In the genomic region with DNA sequence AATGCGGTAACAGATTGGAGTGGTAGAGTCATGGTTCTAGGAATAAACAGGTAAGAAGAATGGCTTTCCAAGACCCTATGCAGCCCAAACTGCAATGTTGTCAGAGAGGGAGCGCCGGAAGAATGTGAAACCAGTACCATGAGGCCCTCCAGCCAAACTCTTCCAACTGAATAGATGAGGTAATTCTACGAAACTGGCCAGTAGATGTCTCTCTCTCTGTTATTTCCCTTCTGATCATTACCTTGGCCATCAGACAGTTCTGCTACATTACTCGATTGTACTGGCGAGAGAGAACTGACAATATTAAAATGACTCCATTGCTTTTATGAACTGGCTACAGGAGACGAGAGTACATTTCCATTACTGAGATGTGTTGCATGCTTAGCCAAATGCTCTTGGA, we compare ENCODE assay signal across 23 mouse cellular contexts.
DNase-seq lines count a peak whose midpoint lies in the region; ATAC-seq and TF ChIP-seq lines count a peak whose summit lies in the region.
"Had no signal": no experiment of that assay in that cellular context is flagged by ENCODE, and none has a peak within 500 bp of the region (broad histone marks: within the 10 kb centered on the region; RNA-seq: fewer than 3 reads in every experiment).

No protein-coding gene starts in this region.

- no peak for ATAC-seq in hindbrain, postnatal 0 days
- ATAC-seq in hindbrain, embryonic 12.5 days (ENCODE audit: low FRiP score) = no peak
- no peak for ATAC-seq in lung, postnatal 0 days
- ATAC-seq: forebrain, embryonic 15.5 days; hindbrain, embryonic 16.5 days had no signal

- no peaks in the 10 kb centered on the region; the same call in 1 of the 2 replicates for H3K4me1 ChIP-seq in hindbrain, postnatal 0 days (ENCODE audit: insufficient read depth, low read length)
- H3K4me1 ChIP-seq in hindbrain, embryonic 12.5 days = no peaks in the 10 kb centered on the region
- no peaks in the 10 kb centered on the region for H3K4me1 ChIP-seq in lung, postnatal 0 days (ENCODE audit: insufficient read depth, low read depth, low read length)
- H3K4me1 ChIP-seq: embryonic facial prominence, embryonic 12.5 days; forebrain, embryonic 15.5 days; heart, embryonic 13.5 days; limb, embryonic 12.5 days; liver, embryonic 13.5 days; neural tube, embryonic 12.5 days had no signal

- H3K9me3 ChIP-seq in hindbrain, postnatal 0 days (ENCODE audit: low read length) = no peaks in the 10 kb centered on the region
- H3K9me3 ChIP-seq in hindbrain, embryonic 12.5 days (replicated peaks) = no peaks in the 10 kb centered on the region
- no peaks in the 10 kb centered on the region for H3K9me3 ChIP-seq in lung, postnatal 0 days (ENCODE audit: low read length)
- H3K9me3 ChIP-seq: embryonic facial prominence, embryonic 12.5 days; forebrain, embryonic 15.5 days; G1E; heart, embryonic 13.5 days; limb, embryonic 12.5 days; liver, embryonic 13.5 days; neural tube, embryonic 12.5 days had no signal

- H3K27me3 ChIP-seq in hindbrain, postnatal 0 days (ENCODE audit: insufficient read depth, low read length) = no peaks in the 10 kb centered on the region
- no peaks in the 10 kb centered on the region for H3K27me3 ChIP-seq in hindbrain, embryonic 12.5 days
- H3K27me3 ChIP-seq in lung, postnatal 0 days (replicated peaks; ENCODE audit: insufficient read depth, low read length) = no peaks in the 10 kb centered on the region
- H3K27me3 ChIP-seq: embryonic facial prominence, embryonic 12.5 days; forebrain, embryonic 15.5 days; heart, embryonic 13.5 days; limb, embryonic 12.5 days; liver, embryonic 13.5 days; neural tube, embryonic 12.5 days had no signal

- no peak overlapping the region for H3K27ac ChIP-seq in hindbrain, postnatal 0 days
- no peak overlapping the region for H3K27ac ChIP-seq in hindbrain, embryonic 12.5 days
- H3K27ac ChIP-seq in lung, postnatal 0 days (ENCODE audit: low read length) = no peak overlapping the region
- H3K27ac ChIP-seq: embryonic facial prominence, embryonic 12.5 days; forebrain, embryonic 15.5 days; heart, embryonic 13.5 days; limb, embryonic 12.5 days; liver, embryonic 13.5 days; neural tube, embryonic 12.5 days had no signal

- DNase-seq in cerebellum, adult 9-10 months = peak; percentile 10
- no peak for DNase-seq in cerebellum, postnatal 25 days
- peak; percentile 36 for DNase-seq in hindbrain, postnatal 0 days (ENCODE audit: low spot score)
- no peak for DNase-seq in lung, postnatal 0 days (ENCODE audit: low spot score)
- DNase-seq in lung, postnatal 4 days = no peak
- peak; percentile 9 for DNase-seq in ZHBTc4 (ENCODE audit: low read depth, low spot score)
- no peak for DNase-seq in layer of hippocampus, postnatal 14 days (ENCODE audit: low spot score in 2 of 2)
- DNase-seq: adrenal gland, postnatal 36 days; heart, postnatal 36 days; kidney, adult 2 months; kidney, postnatal 25 days; liver, embryonic 13.5 days; lung, postnatal 14 days; thymus, postnatal 36 days had no signal

- peak; percentile 47 for TF ChIP-seq CTCF in hindbrain, postnatal 0 days (IDR thresholded peaks at IDR 0.05; ENCODE audit: low read depth)
- TF ChIP-seq CTCF in lung, postnatal 0 days (IDR thresholded peaks at IDR 0.05) = peak; percentile 27; the same call in 1 of the 2 replicates

- H3K9ac ChIP-seq in hindbrain, postnatal 0 days (replicated peaks; ENCODE audit: low read length) = no peak overlapping the region
- no peak overlapping the region for H3K9ac ChIP-seq in hindbrain, embryonic 12.5 days
- no peak overlapping the region for H3K9ac ChIP-seq in lung, postnatal 0 days (replicated peaks; ENCODE audit: low read depth)
- H3K9ac ChIP-seq: embryonic facial prominence, embryonic 12.5 days; forebrain, embryonic 15.5 days; heart, embryonic 13.5 days; limb, embryonic 12.5 days; liver, embryonic 13.5 days; neural tube, embryonic 12.5 days had no signal

- TF ChIP-seq EP300 in lung, postnatal 0 days (IDR thresholded peaks at IDR 0.05) = no peak

- H3K4me3 ChIP-seq in hindbrain, postnatal 0 days (ENCODE audit: low read length) = no peak overlapping the region
- H3K4me3 ChIP-seq in hindbrain, embryonic 12.5 days = no peak overlapping the region
- no peak overlapping the region for H3K4me3 ChIP-seq in lung, postnatal 0 days (ENCODE audit: low read depth, low read length)
- H3K4me3 ChIP-seq: embryonic facial prominence, embryonic 12.5 days; erythroblast, embryonic 14.5 days; forebrain, embryonic 15.5 days; heart, embryonic 13.5 days; limb, embryonic 12.5 days; liver, embryonic 13.5 days; neural tube, embryonic 12.5 days had no signal

- H3K4me2 ChIP-seq in hindbrain, postnatal 0 days (ENCODE audit: low read depth, low read length) = no peak overlapping the region
- no peak overlapping the region for H3K4me2 ChIP-seq in hindbrain, embryonic 12.5 days (replicated peaks)
- no peak overlapping the region for H3K4me2 ChIP-seq in lung, postnatal 0 days (replicated peaks; ENCODE audit: low read depth, low read length)
- H3K4me2 ChIP-seq: embryonic facial prominence, embryonic 12.5 days; forebrain, embryonic 15.5 days; heart, embryonic 13.5 days; limb, embryonic 12.5 days; liver, embryonic 13.5 days; neural tube, embryonic 12.5 days had no signal

- H3K36me3 ChIP-seq in hindbrain, postnatal 0 days (ENCODE audit: insufficient read depth, low read length) = no peaks in the 10 kb centered on the region
- H3K36me3 ChIP-seq in hindbrain, embryonic 12.5 days = no peaks in the 10 kb centered on the region
- no peaks in the 10 kb centered on the region for H3K36me3 ChIP-seq in lung, postnatal 0 days (ENCODE audit: insufficient read depth, low read length)
- H3K36me3 ChIP-seq: embryonic facial prominence, embryonic 12.5 days; forebrain, embryonic 15.5 days; G1E; heart, embryonic 13.5 days; limb, embryonic 12.5 days; liver, embryonic 13.5 days; neural tube, embryonic 12.5 days had no signal

- 63% methylated on average over 7 of the region's 7 CpGs for WGBS in hindbrain, postnatal 0 days
- WGBS in hindbrain, embryonic 12.5 days = 72% methylated on average over 7 of the region's 7 CpGs
- WGBS in lung, postnatal 0 days = 67% methylated on average over 7 of the region's 7 CpGs

Comparison
In these comparisons a context has a peak if more than half of its experiments do, and no peak if none do; other contexts are left out.
1. DNase-seq: peak in cerebellum, adult 9-10 months (single experiment), hindbrain, postnatal 0 days (single experiment) and ZHBTc4 (single experiment); none in cerebellum, postnatal 25 days (0 of 2), lung, postnatal 0 days (single experiment), lung, postnatal 4 days (0 of 2) and layer of hippocampus, postnatal 14 days (0 of 2).